Mouse (Mus musculus): ENCODE results near the gene Sema4b.

DNA sequence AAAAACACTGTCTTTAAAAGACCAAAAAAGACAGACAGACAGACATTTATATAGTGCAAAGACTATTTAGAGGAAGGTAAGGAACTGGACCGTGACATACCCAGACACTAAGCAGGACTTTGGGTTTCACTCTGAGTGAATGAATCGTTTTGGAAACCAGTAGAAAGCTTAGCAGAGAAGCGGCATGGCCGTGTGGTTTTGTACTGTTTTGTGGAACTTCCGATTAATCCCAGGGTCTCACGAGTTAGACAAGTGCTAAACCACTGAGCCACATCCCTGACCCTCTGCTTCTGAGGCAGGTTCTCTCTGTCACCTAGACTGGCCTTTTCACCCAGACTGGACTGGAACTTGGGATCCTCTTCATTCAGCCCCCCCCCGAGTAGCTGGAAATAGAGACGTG, 27.8 kb downstream of the Sema4b start:
- no peak for TF ChIP-seq CTCF (IDR thresholded peaks at IDR 0.05; ENCODE audit: control insufficient read depth, insufficient read depth, low read length)
- TF ChIP-seq POLR2A (IDR thresholded peaks at IDR 0.05; ENCODE audit: borderline replicate concordance, control insufficient read depth, low read depth, low read length) = no peak
